Mouse (Mus musculus): ENCODE measurements around the gene Dnajb8. TPM values are rescaled to one million over a fixed set of nuclear protein-coding genes. Genes with fewer than 3 reads are reported as not detected.

Gene Dnajb8
- polyA plus RNA-seq, 1 experiment from 2014 or later = not detected

GRCm38 (mm10) chr6:88194053-88194977, 27.8 kb upstream of the Dnajb8 start:
- peaks cover 100% of the 10 kb centered on the region for H3K27me3 ChIP-seq (replicated peaks)
- H3K4me1 ChIP-seq = peaks cover 49% of the 10 kb centered on the region
- H3K4me2 ChIP-seq (replicated peaks) = peak overlapping the region; percentile 58
- H3K27ac ChIP-seq = no peak overlapping the region
- peak overlapping the region; percentile 40; the same call in 1 of the 2 replicates for H3K9ac ChIP-seq
- H3K4me3 ChIP-seq = peak overlapping the region; percentile 27
- H3K36me3 ChIP-seq = no peaks in the 10 kb centered on the region
- under 1% methylated on average over 58 of the region's 58 CpGs for WGBS
- H3K9me3 ChIP-seq = no peaks in the 10 kb centered on the region
- no peak for ATAC-seq (ENCODE audit: low FRiP score, low read depth)

- peaks cover 100% of the 10 kb centered on the region for H3K27me3 ChIP-seq (replicated peaks)
- H3K9me3 ChIP-seq = no peaks in the 10 kb centered on the region
- no peak overlapping the region for H3K4me2 ChIP-seq (replicated peaks)
- peak overlapping the region; percentile 3; the same call in 1 of the 2 replicates for H3K4me3 ChIP-seq
- H3K9ac ChIP-seq = no peak overlapping the region
- H3K4me1 ChIP-seq = peaks cover 48% of the 10 kb centered on the region
- H3K27ac ChIP-seq = no peak overlapping the region
- no peaks in the 10 kb centered on the region for H3K36me3 ChIP-seq
- no peak for ATAC-seq (ENCODE audit: low FRiP score, low read depth)
- WGBS = under 1% methylated on average over 7 of the region's 7 CpGs
These were observed 27.1 kb upstream of the Dnajb8 start for GRCm38 (mm10) chr6:88194978-88195325.

- Histone ChIP-seq H3K36me3 (no peaks in the 10 kb centered on the region), H3K27me3 (replicated peaks) (peaks cover 100% of the 10 kb centered on the region), H3K4me2 (replicated peaks) (peak overlapping the region; percentile 62), H3K9ac (no peak overlapping the region), H3K4me3 (0 out of 2 replicates have a peak overlapping the region, but pooled peaks have one; percentile 1), H3K27ac (no peak overlapping the region), H3K9me3 (no peaks in the 10 kb centered on the region), H3K4me1 (peaks cover 39% of the 10 kb centered on the region)
- ATAC-seq (ENCODE audit: low FRiP score, low read depth) = no peak
- 1% methylated on average over 33 of the region's 33 CpGs for WGBS
These were observed 25.9 kb upstream of the Dnajb8 start for GRCm38 (mm10) chr6:88196054-88196732.

- no peaks in the 10 kb centered on the region for H3K36me3 ChIP-seq
- peaks cover 100% of the 10 kb centered on the region for H3K27me3 ChIP-seq (replicated peaks)
- peak overlapping the region; percentile 25 for H3K4me3 ChIP-seq
- ATAC-seq (ENCODE audit: low FRiP score, low read depth) = no peak
- peaks cover 39% of the 10 kb centered on the region for H3K4me1 ChIP-seq
- H3K27ac ChIP-seq = no peak overlapping the region
- WGBS = under 1% methylated on average over 42 of the region's 44 CpGs
- peak overlapping the region; percentile 62 for H3K4me2 ChIP-seq (replicated peaks)
- H3K9ac ChIP-seq = no peak overlapping the region
- H3K9me3 ChIP-seq = no peaks in the 10 kb centered on the region
These were observed 25.2 kb upstream of the Dnajb8 start for GRCm38 (mm10) chr6:88196733-88197312.

- Histone ChIP-seq H3K27ac (no peak overlapping the region), H3K4me3 (peak overlapping the region; percentile 25), H3K9ac (no peak overlapping the region), H3K4me1 (peaks cover 39% of the 10 kb centered on the region), H3K4me2 (replicated peaks) (peak overlapping the region; percentile 62), H3K36me3 (no peaks in the 10 kb centered on the region), H3K27me3 (replicated peaks) (peaks cover 100% of the 10 kb centered on the region), H3K9me3 (no peaks in the 10 kb centered on the region)
- no peak for ATAC-seq (ENCODE audit: low FRiP score, low read depth)
- WGBS = 1% methylated on average over 39 of the region's 39 CpGs
These were observed 24.6 kb upstream of the Dnajb8 start for GRCm38 (mm10) chr6:88197313-88198069.

DNA sequence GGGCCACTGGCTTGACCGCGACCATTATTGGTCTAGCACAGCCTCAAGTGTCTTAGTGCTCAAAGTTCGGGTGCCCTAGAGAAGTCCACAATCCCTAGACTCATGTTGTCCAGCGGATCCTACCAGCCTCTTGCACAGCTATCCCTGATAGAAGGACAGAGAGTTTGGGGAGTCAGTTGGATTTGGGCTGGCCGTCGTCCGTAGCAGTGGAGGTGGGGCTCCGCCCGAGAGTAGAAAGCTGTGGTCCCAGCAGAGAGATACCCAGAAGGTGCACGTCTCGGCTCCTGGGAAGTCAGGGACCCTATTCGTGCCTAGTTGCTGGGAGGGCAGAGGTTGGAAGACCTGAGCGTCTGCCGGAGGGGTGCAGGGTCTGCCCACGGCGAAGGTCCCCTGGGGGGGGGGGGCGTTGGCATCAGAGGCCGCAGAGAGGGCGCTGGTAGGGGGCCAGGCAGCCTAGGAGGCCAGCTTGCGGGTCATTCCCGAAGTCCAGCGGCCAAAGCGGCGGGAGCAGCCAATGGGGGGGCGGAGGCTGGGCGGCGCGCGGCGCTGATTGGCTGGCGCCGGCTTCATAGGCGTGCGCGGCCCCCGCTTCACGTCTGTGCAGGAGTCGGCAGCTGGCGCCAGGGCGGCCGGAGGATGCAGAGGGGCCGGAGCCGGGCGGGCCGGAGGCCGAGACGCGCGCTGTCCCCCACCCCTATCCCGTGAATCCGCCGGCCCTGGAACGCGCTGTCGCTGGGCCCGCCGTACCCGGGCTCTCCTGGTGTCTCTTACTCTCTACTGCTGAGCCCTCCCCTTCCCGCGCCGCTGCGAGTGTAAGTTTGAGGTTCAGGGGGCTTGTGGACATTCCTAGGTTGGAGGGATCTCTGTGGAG, 23.8 kb upstream of the Dnajb8 start:
- Histone ChIP-seq H3K4me2 (replicated peaks) (peak overlapping the region; percentile 62), H3K4me3 (peak overlapping the region; percentile 34), H3K4me1 (peaks cover 39% of the 10 kb centered on the region), H3K27ac (no peak overlapping the region), H3K27me3 (replicated peaks) (peaks cover 100% of the 10 kb centered on the region), H3K36me3 (no peaks in the 10 kb centered on the region), H3K9me3 (no peaks in the 10 kb centered on the region), H3K9ac (no peak overlapping the region)
- under 1% methylated on average over 59 of the region's 62 CpGs for WGBS
- ATAC-seq (ENCODE audit: low FRiP score, low read depth) = 0 out of 2 replicates have a peak, but pooled peaks have one; percentile 51

- H3K27ac ChIP-seq = no peak overlapping the region
- no peaks in the 10 kb centered on the region for H3K36me3 ChIP-seq
- peaks cover 34% of the 10 kb centered on the region for H3K4me1 ChIP-seq
- peak overlapping the region; percentile 34 for H3K4me3 ChIP-seq
- no peaks in the 10 kb centered on the region for H3K9me3 ChIP-seq
- peaks cover 100% of the 10 kb centered on the region for H3K27me3 ChIP-seq (replicated peaks)
- ATAC-seq (ENCODE audit: low FRiP score, low read depth) = no peak
- H3K9ac ChIP-seq = no peak overlapping the region
- H3K4me2 ChIP-seq (replicated peaks) = peak overlapping the region; percentile 62
- WGBS = 1% methylated on average over 39 of the region's 39 CpGs
These were observed 22.9 kb upstream of the Dnajb8 start for GRCm38 (mm10) chr6:88199001-88199717.

DNA sequence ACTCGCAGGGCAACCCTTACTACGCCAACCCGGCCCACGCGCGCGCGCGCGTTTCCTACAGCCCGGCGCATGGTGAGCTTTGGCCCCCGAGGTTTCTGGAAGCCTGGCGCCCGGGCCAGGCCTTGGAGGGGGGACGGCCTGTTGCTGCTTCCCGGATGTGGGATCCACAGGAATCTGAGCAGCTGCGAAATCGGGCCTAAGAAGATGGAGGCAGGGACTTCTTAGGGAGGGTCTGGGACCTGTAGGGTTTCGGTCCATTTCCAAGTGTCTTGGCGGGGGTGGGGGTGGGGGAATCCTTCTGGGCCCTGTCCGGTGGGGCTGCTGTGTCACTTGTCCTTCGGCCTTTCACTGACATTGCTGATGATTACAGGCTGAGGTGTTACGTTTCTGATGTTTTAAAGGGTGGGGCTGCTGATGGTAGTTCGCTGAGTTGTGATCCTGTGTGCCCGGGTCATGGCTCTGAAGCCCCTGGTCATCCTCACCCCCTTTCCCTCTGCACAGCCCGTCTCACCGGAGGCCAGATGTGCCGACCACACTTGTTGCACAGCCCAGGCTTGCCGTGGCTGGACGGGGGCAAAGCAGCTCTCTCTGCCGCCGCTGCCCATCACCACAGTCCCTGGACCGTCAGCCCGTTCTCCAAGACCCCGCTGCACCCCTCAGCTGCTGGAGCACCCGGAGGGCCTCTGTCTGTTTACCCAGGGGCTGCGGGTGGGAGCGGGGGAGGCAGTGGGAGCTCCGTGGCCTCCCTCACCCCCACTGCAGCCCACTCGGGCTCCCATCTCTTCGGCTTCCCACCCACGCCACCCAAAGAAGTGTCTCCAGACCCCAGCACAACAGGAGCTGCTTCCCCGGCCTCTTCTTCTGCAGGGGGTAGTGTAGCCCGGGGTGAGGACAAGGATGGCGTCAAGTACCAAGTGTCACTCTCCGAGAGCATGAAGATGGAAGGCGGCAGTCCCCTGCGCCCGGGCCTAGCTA, 22.1 kb upstream of the Dnajb8 start:
- Histone ChIP-seq H3K4me1 (peaks cover 33% of the 10 kb centered on the region), H3K4me3 (peak overlapping the region; percentile 34; the same call in 1 of the 2 replicates), H3K9ac (no peak overlapping the region), H3K4me2 (replicated peaks) (peak overlapping the region; percentile 62), H3K27ac (no peak overlapping the region), H3K36me3 (no peaks in the 10 kb centered on the region), H3K9me3 (no peaks in the 10 kb centered on the region), H3K27me3 (replicated peaks) (peaks cover 100% of the 10 kb centered on the region)
- 1% methylated on average over 50 of the region's 50 CpGs for WGBS
- no peak for ATAC-seq (ENCODE audit: low FRiP score, low read depth)

DNA sequence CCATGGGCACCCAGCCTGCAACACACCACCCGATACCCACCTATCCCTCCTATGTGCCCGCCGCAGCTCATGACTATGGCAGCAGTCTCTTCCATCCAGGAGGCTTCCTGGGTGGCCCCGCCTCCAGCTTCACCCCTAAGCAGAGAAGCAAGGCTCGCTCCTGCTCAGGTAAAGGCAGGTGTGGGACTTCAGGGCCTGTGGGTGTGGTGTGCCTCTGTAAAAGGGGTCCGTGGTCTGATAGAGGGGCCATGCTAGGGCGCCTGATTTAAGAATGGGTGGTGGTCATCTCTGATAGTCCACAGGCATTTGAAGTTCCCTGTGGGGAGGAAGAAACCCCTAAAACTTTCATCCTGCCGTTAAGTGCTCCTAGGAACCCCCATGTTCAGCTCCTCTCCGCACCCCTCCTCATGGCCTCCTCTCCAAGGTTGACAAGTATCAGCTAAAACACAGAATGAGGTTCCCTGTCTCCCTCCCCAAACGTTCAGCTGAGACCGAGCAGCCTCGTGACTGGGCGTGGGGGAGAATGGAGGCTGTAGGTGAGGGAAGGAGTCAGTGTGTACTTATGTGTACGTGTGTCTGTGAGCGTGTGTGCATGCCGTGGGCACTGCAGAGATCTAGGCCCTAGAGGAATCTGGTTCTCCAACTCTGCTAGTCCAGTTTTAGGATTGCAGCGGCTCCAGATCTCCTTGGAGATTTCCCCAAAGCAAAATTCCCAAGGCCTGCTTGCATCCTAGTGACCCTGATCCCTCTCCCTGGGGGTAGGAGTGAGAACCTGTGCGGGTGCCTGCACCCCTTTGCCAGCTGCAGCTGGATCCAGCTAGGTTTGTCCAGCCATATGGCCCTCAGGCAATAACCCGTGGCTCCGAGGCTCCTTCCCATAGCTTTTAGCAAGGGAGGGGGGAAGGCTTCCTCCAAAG, 21.1 kb upstream of the Dnajb8 start:
- Histone ChIP-seq H3K4me2 (replicated peaks) (peak overlapping the region; percentile 62), H3K36me3 (no peaks in the 10 kb centered on the region), H3K4me1 (peaks cover 33% of the 10 kb centered on the region), H3K9me3 (no peaks in the 10 kb centered on the region), H3K9ac (no peak overlapping the region), H3K27ac (no peak overlapping the region), H3K27me3 (replicated peaks) (peaks cover 100% of the 10 kb centered on the region), H3K4me3 (no peak overlapping the region)
- WGBS = 4% methylated on average over 20 of the region's 20 CpGs
- ATAC-seq (ENCODE audit: low FRiP score, low read depth) = no peak

All from neural tube, embryonic 12.5 days (tissue).